Mouse (Mus musculus): Measurements from ENCODE around the gene Golph3. TPM values are rescaled to one million over a fixed set of nuclear protein-coding genes. Genes with fewer than 3 reads are reported as not detected.

Gene Golph3
- polyA plus RNA-seq, 1 experiment: 55.4 TPM

- no peaks in the 10 kb centered on the region for H3K79me2 ChIP-seq (ENCODE audit: control insufficient read depth, insufficient read depth)
- no peak overlapping the region for H3K4me2 ChIP-seq (ENCODE audit: low read depth)
- no peaks in the 10 kb centered on the region for H3K36me3 ChIP-seq (ENCODE audit: control insufficient read depth, insufficient read depth)
- no peak overlapping the region for H3K4me3 ChIP-seq
- no peak for TF ChIP-seq POLR2A (IDR thresholded peaks at IDR 0.05; ENCODE audit: insufficient read length, low read depth)
- TF ChIP-seq TCF3 (IDR thresholded peaks at IDR 0.05; ENCODE audit: insufficient read length, low read depth): no peak
- no peak overlapping the region for H3ac ChIP-seq (ENCODE audit: control insufficient read depth, insufficient read length)
- H3K27me3 ChIP-seq (ENCODE audit: control insufficient read depth, insufficient read depth, insufficient read length): no peaks in the 10 kb centered on the region
Observed at GRCm38 (mm10) chr15:12313255-12313654, 8.0 kb upstream of the Golph3 start.

GRCm38 (mm10) chr15:12314584-12314983, 6.7 kb upstream of the Golph3 start:
- Histone ChIP-seq H3ac (ENCODE audit: control insufficient read depth, insufficient read length) (no peak overlapping the region), H3K27me3 (ENCODE audit: control insufficient read depth, insufficient read depth, insufficient read length) (no peaks in the 10 kb centered on the region), H3K4me2 (ENCODE audit: low read depth) (no peak overlapping the region), H3K4me3 (no peak overlapping the region), H3K79me2 (ENCODE audit: control insufficient read depth, insufficient read depth) (no peaks in the 10 kb centered on the region), H3K36me3 (ENCODE audit: control insufficient read depth, insufficient read depth) (no peaks in the 10 kb centered on the region)
- TF ChIP-seq REST (IDR thresholded peaks at IDR 0.05; ENCODE audit: insufficient read depth, insufficient read length) (no peak), CEBPB (IDR thresholded peaks at IDR 0.05; ENCODE audit: insufficient read depth, poor library complexity, severe bottlenecking) (no peak), TCF3 (IDR thresholded peaks at IDR 0.05; ENCODE audit: insufficient read length, low read depth) (no peak), POLR2A (IDR thresholded peaks at IDR 0.05; ENCODE audit: insufficient read length, low read depth) (no peak), TCF12 (IDR thresholded peaks at IDR 0.05; ENCODE audit: insufficient read depth, poor library complexity, severe bottlenecking) (no peak), MYOG (IDR thresholded peaks at IDR 0.05; ENCODE audit: control insufficient read depth in 1 of 3, insufficient read depth in 1 of 3, insufficient read length in 2 of 3, low read depth in 2 of 3) (no peak), SRF (IDR thresholded peaks at IDR 0.05; ENCODE audit: control insufficient read depth, insufficient read length, low read depth) (no peak), USF1 (IDR thresholded peaks at IDR 0.05; ENCODE audit: low read depth) (no peak), MAX (IDR thresholded peaks at IDR 0.05; ENCODE audit: low read depth) (no peak), POLR2AphosphoS2 (IDR thresholded peaks at IDR 0.05; ENCODE audit: insufficient read length, low read depth) (no peak), E2F4 (IDR thresholded peaks at IDR 0.05; ENCODE audit: insufficient read depth) (no peak), MYOD1 (IDR thresholded peaks at IDR 0.05; ENCODE audit: control insufficient read depth in 1 of 3, insufficient read length in 2 of 3, low read depth in 2 of 3) (no peak)

- Histone ChIP-seq H3ac (ENCODE audit: control insufficient read depth, insufficient read length) (no peak overlapping the region), H3K4me2 (ENCODE audit: low read depth) (no peak overlapping the region), H3K27me3 (ENCODE audit: control insufficient read depth, insufficient read depth, insufficient read length) (no peaks in the 10 kb centered on the region), H3K79me2 (ENCODE audit: control insufficient read depth, insufficient read depth) (no peaks in the 10 kb centered on the region), H3K36me3 (ENCODE audit: control insufficient read depth, insufficient read depth) (no peaks in the 10 kb centered on the region), H3K4me3 (no peak overlapping the region)
- TF ChIP-seq E2F4 (IDR thresholded peaks at IDR 0.05; ENCODE audit: insufficient read depth): no peak
- no peak for TF ChIP-seq SRF (IDR thresholded peaks at IDR 0.05; ENCODE audit: control insufficient read depth, insufficient read length, low read depth)
- no peak for TF ChIP-seq REST (IDR thresholded peaks at IDR 0.05; ENCODE audit: insufficient read depth, insufficient read length)
- no peak for TF ChIP-seq MAX (IDR thresholded peaks at IDR 0.05; ENCODE audit: low read depth)
- no peak for TF ChIP-seq TCF3 (IDR thresholded peaks at IDR 0.05; ENCODE audit: insufficient read length, low read depth)
- TF ChIP-seq POLR2AphosphoS2 (IDR thresholded peaks at IDR 0.05; ENCODE audit: insufficient read length, low read depth): no peak
- no peak for TF ChIP-seq MYOD1 (IDR thresholded peaks at IDR 0.05; ENCODE audit: control insufficient read depth in 1 of 3, insufficient read length in 2 of 3, low read depth in 2 of 3)
- no peak for TF ChIP-seq POLR2A (IDR thresholded peaks at IDR 0.05; ENCODE audit: insufficient read length, low read depth)
- TF ChIP-seq MYOG (IDR thresholded peaks at IDR 0.05; ENCODE audit: control insufficient read depth in 1 of 3, insufficient read depth in 1 of 3, insufficient read length in 2 of 3, low read depth in 2 of 3): no peak
- TF ChIP-seq TCF12 (IDR thresholded peaks at IDR 0.05; ENCODE audit: insufficient read depth, poor library complexity, severe bottlenecking): no peak
- TF ChIP-seq CEBPB (IDR thresholded peaks at IDR 0.05; ENCODE audit: insufficient read depth, poor library complexity, severe bottlenecking): no peak
- no peak for TF ChIP-seq USF1 (IDR thresholded peaks at IDR 0.05; ENCODE audit: low read depth)
Observed at GRCm38 (mm10) chr15:12315996-12316395, 5.3 kb upstream of the Golph3 start.

GRCm38 (mm10) chr15:12317290-12317689, 4.0 kb upstream of the Golph3 start:
- Histone ChIP-seq H3ac (ENCODE audit: control insufficient read depth, insufficient read length) (no peak overlapping the region), H3K4me3 (no peak overlapping the region), H3K4me2 (ENCODE audit: low read depth) (no peak overlapping the region), H3K27me3 (ENCODE audit: control insufficient read depth, insufficient read depth, insufficient read length) (no peaks in the 10 kb centered on the region), H3K79me2 (ENCODE audit: control insufficient read depth, insufficient read depth) (peaks cover 6% of the 10 kb centered on the region), H3K36me3 (ENCODE audit: control insufficient read depth, insufficient read depth) (no peaks in the 10 kb centered on the region)
- TF ChIP-seq MYOG (IDR thresholded peaks at IDR 0.05; ENCODE audit: control insufficient read depth in 1 of 3, insufficient read depth in 1 of 3, insufficient read length in 2 of 3, low read depth in 2 of 3) (no peak), MYOD1 (IDR thresholded peaks at IDR 0.05; ENCODE audit: control insufficient read depth in 1 of 3, insufficient read length in 2 of 3, low read depth in 2 of 3) (no peak), POLR2A (IDR thresholded peaks at IDR 0.05; ENCODE audit: insufficient read length, low read depth) (no peak), POLR2AphosphoS2 (IDR thresholded peaks at IDR 0.05; ENCODE audit: insufficient read length, low read depth) (no peak), TCF3 (IDR thresholded peaks at IDR 0.05; ENCODE audit: insufficient read length, low read depth) (no peak)

- Histone ChIP-seq H3K79me2 (ENCODE audit: control insufficient read depth, insufficient read depth) (peaks cover 18% of the 10 kb centered on the region), H3K4me2 (ENCODE audit: low read depth) (no peak overlapping the region), H3K36me3 (ENCODE audit: control insufficient read depth, insufficient read depth) (no peaks in the 10 kb centered on the region), H3K27me3 (ENCODE audit: control insufficient read depth, insufficient read depth, insufficient read length) (no peaks in the 10 kb centered on the region), H3K4me3 (no peak overlapping the region), H3ac (ENCODE audit: control insufficient read depth, insufficient read length) (no peak overlapping the region)
- no peak for TF ChIP-seq MAX (IDR thresholded peaks at IDR 0.05; ENCODE audit: low read depth)
- TF ChIP-seq POLR2AphosphoS2 (IDR thresholded peaks at IDR 0.05; ENCODE audit: insufficient read length, low read depth): no peak
- no peak for TF ChIP-seq MYOG (IDR thresholded peaks at IDR 0.05; ENCODE audit: control insufficient read depth in 1 of 3, insufficient read depth in 1 of 3, insufficient read length in 2 of 3, low read depth in 2 of 3)
- no peak for TF ChIP-seq E2F4 (IDR thresholded peaks at IDR 0.05; ENCODE audit: insufficient read depth)
- no peak for TF ChIP-seq REST (IDR thresholded peaks at IDR 0.05; ENCODE audit: insufficient read depth, insufficient read length)
- TF ChIP-seq TCF12 (IDR thresholded peaks at IDR 0.05; ENCODE audit: insufficient read depth, poor library complexity, severe bottlenecking): no peak
- no peak for TF ChIP-seq SRF (IDR thresholded peaks at IDR 0.05; ENCODE audit: control insufficient read depth, insufficient read length, low read depth)
- no peak for TF ChIP-seq CEBPB (IDR thresholded peaks at IDR 0.05; ENCODE audit: insufficient read depth, poor library complexity, severe bottlenecking)
- TF ChIP-seq USF1 (IDR thresholded peaks at IDR 0.05; ENCODE audit: low read depth): no peak
- TF ChIP-seq MYOD1 (IDR thresholded peaks at IDR 0.05; ENCODE audit: control insufficient read depth in 1 of 3, insufficient read length in 2 of 3, low read depth in 2 of 3): no peak
- TF ChIP-seq TCF3 (IDR thresholded peaks at IDR 0.05; ENCODE audit: insufficient read length, low read depth): no peak
- no peak for TF ChIP-seq POLR2A (IDR thresholded peaks at IDR 0.05; ENCODE audit: insufficient read length, low read depth)
Observed at GRCm38 (mm10) chr15:12318451-12318850, 2.8 kb upstream of the Golph3 start.

Measured in myocyte (in vitro differentiated cells).